Comparison of ENCODE assay signal across 18 mouse cellular contexts in genomic region chr9:101908849-101909248, GRCm38 (mm10). TPM values are rescaled to one million over a fixed set of nuclear protein-coding genes. Genes with fewer than 3 reads are reported as not detected.
DNase-seq lines count a peak whose midpoint lies in the region; ATAC-seq lines count a peak whose summit lies in the region.
"Had no signal": no experiment of that assay in that cellular context is flagged by ENCODE, and none has a peak within 500 bp of the region (broad histone marks: within the 10 kb centered on the region; RNA-seq: fewer than 3 reads in every experiment).

No protein-coding gene starts in this region.

- no peaks in the 10 kb centered on the region for H3K9me3 ChIP-seq in lung, embryonic 16.5 days (ENCODE audit: control insufficient read depth, low read length)
- no peaks in the 10 kb centered on the region for H3K9me3 ChIP-seq in forebrain, embryonic 14.5 days (replicated peaks; ENCODE audit: control insufficient read depth, low read length)
- no peaks in the 10 kb centered on the region for H3K9me3 ChIP-seq in neural tube, embryonic 13.5 days
- H3K9me3 ChIP-seq: liver, embryonic 15.5 days had no signal

- no peak overlapping the region for H3K27ac ChIP-seq in lung, embryonic 16.5 days (ENCODE audit: low read length)
- H3K27ac ChIP-seq in forebrain, embryonic 14.5 days (ENCODE audit: low read depth, low read length) = peak overlapping the region; percentile 65
- no peak overlapping the region for H3K27ac ChIP-seq in neural tube, embryonic 13.5 days (replicated peaks)
- H3K27ac ChIP-seq: liver, embryonic 15.5 days had no signal

- 53% methylated on average over 5 of the region's 5 CpGs for WGBS in lung, embryonic 16.5 days
- 9% methylated on average over 5 of the region's 5 CpGs for WGBS in forebrain, embryonic 14.5 days
- 38% methylated on average over 5 of the region's 5 CpGs for WGBS in neural tube, embryonic 13.5 days

- peak; percentile 29; the same call in 1 of the 2 replicates for ATAC-seq in lung, embryonic 16.5 days (ENCODE audit: low read depth)
- peak; percentile 77 for ATAC-seq in forebrain, embryonic 14.5 days
- ATAC-seq in neural tube, embryonic 13.5 days (ENCODE audit: low read depth) = peak; percentile 51
- ATAC-seq: activated CD4-positive, CD25-positive, alpha-beta regulatory T cell, adult 4 months had no signal

- H3K9ac ChIP-seq in lung, embryonic 16.5 days (ENCODE audit: low read length) = no peak overlapping the region
- H3K9ac ChIP-seq in forebrain, embryonic 14.5 days (ENCODE audit: low read length) = peak overlapping the region; percentile 29; the same call in 1 of the 2 replicates
- H3K9ac ChIP-seq in neural tube, embryonic 13.5 days = no peak overlapping the region
- H3K9ac ChIP-seq: liver, embryonic 15.5 days had no signal

- H3K4me2 ChIP-seq in lung, embryonic 16.5 days (ENCODE audit: low read depth, low read length) = no peak overlapping the region
- no peak overlapping the region for H3K4me2 ChIP-seq in forebrain, embryonic 14.5 days (ENCODE audit: low read length)
- no peak overlapping the region for H3K4me2 ChIP-seq in neural tube, embryonic 13.5 days
- H3K4me2 ChIP-seq: liver, embryonic 15.5 days had no signal

- H3K36me3 ChIP-seq in lung, embryonic 16.5 days (ENCODE audit: control insufficient read depth, insufficient read depth, low read length) = no peaks in the 10 kb centered on the region
- no peaks in the 10 kb centered on the region for H3K36me3 ChIP-seq in forebrain, embryonic 14.5 days (ENCODE audit: control insufficient read depth, insufficient read depth, low read length)
- no peaks in the 10 kb centered on the region for H3K36me3 ChIP-seq in neural tube, embryonic 13.5 days
- H3K36me3 ChIP-seq: G1E; liver, embryonic 15.5 days had no signal

- H3K4me1 ChIP-seq in lung, embryonic 16.5 days (replicated peaks; ENCODE audit: control insufficient read depth, insufficient read depth, low read length) = peaks cover 8% of the 10 kb centered on the region; the same call in 1 of the 2 replicates
- H3K4me1 ChIP-seq in forebrain, embryonic 14.5 days (ENCODE audit: control insufficient read depth, insufficient read depth, low read length) = peaks cover 21% of the 10 kb centered on the region
- peaks cover 36% of the 10 kb centered on the region for H3K4me1 ChIP-seq in neural tube, embryonic 13.5 days (replicated peaks)
- H3K4me1 ChIP-seq: liver, embryonic 15.5 days had no signal

- H3K4me3 ChIP-seq in lung, embryonic 16.5 days (ENCODE audit: low read length) = no peak overlapping the region
- H3K4me3 ChIP-seq in forebrain, embryonic 14.5 days (ENCODE audit: low read depth, low read length) = no peak overlapping the region
- no peak overlapping the region for H3K4me3 ChIP-seq in neural tube, embryonic 13.5 days
- H3K4me3 ChIP-seq: liver, embryonic 15.5 days had no signal

- H3K27me3 ChIP-seq in lung, embryonic 16.5 days (ENCODE audit: control insufficient read depth, insufficient read depth, low read depth, low read length) = no peaks in the 10 kb centered on the region
- H3K27me3 ChIP-seq in forebrain, embryonic 14.5 days (replicated peaks; ENCODE audit: control insufficient read depth, insufficient read depth, low read length) = no peaks in the 10 kb centered on the region
- no peaks in the 10 kb centered on the region for H3K27me3 ChIP-seq in neural tube, embryonic 13.5 days
- H3K27me3 ChIP-seq: liver, embryonic 15.5 days had no signal

- no peak for DNase-seq in lung, postnatal 4 days
- peak; percentile 69 for DNase-seq in forebrain, embryonic 14.5 days (ENCODE audit: low spot score)
- DNase-seq in mesoderm, embryonic 11.5 days (ENCODE audit: low read depth, low spot score) = peak; percentile 9
- no peak for DNase-seq in cerebellum, postnatal 25 days
- no peak for DNase-seq in cerebellum, adult 11 months
- no peak for DNase-seq in adrenal gland, postnatal 25 days
- DNase-seq: gastrocnemius, postnatal 36 days; heart, postnatal 36 days; kidney, adult 2 months; spleen, adult 18-20 months; thymus, adult 18-20 months had no signal

RNA-seq across cellular contexts. Expression of gene 9630041A04Rik, which starts 47.2 kb away (rescaled TPM):
- not detected in 2 replicates for polyA plus RNA-seq in lung, embryonic 16.5 days (2015; fragmentation: Nextera tagmentation; extraction: Ambion mirVana)
- 0.28 TPM in 1 of 2 replicates, not detected in the other for polyA plus RNA-seq in forebrain, embryonic 14.5 days (2014; fragmentation: Nextera tagmentation; extraction: Ambion mirVana)
- polyA plus RNA-seq in neural tube, embryonic 13.5 days (2015; fragmentation: Nextera tagmentation; extraction: Ambion mirVana) = 0.20 and 0.32 TPM in 2 replicates
- not detected in 2 replicates for total RNA-seq in adrenal gland, postnatal 25 days (2021)
- total RNA-seq: G1E; gastrocnemius, postnatal 36 days; heart, postnatal 36 days; left cerebral cortex, postnatal 36 days; megakaryocyte, adult 5-6 weeks had no signal
- polyA plus RNA-seq: activated CD4-positive, CD25-positive, alpha-beta regulatory T cell, adult 4 months; G1E; kidney, adult 2 months; liver, embryonic 15.5 days had no signal

Comparison
In these comparisons a context has a peak if more than half of its experiments do, and no peak if none do; other contexts are left out.
1. DNase-seq: peak in forebrain, embryonic 14.5 days (single experiment) and mesoderm, embryonic 11.5 days (single experiment); none in lung, postnatal 4 days (0 of 2), cerebellum, postnatal 25 days (0 of 2), cerebellum, adult 11 months (single experiment) and adrenal gland, postnatal 25 days (single experiment).
2. Peak in every context shown above with its lines, with median percentiles within 50 percentile points of each other: ATAC-seq.